Mouse (Mus musculus) lung, postnatal 0 days (tissue): ENCODE data around the gene Kmt2a.

Experiments
- CTCF ChIP-seq: IDR thresholded peaks from 2 replicates; pipeline ENCODE4 v1.5.1; 2016; ENCODE audit warnings: antibody characterized with exemption, mild to moderate bottlenecking
- EP300 ChIP-seq: IDR thresholded peaks from 2 replicates; pipeline ENCODE4 v1.6.1; 2016; ENCODE audit warnings: antibody characterized with exemption, mild to moderate bottlenecking, control low read depth

GRCm38 (mm10) chr9:44911365-44911764, 30.3 kb upstream of the Kmt2a start:
- no peak for TF ChIP-seq CTCF
- TF ChIP-seq EP300, result no peak
